Mouse (Mus musculus) MEL (cell line): ENCODE results near the gene Enpp6. TPM values are rescaled to one million over a fixed set of nuclear protein-coding genes. Genes with fewer than 3 reads are reported as not detected.

Experiments used
- DNase-seq: peaks from one replicate; pipeline ENCODE4 v3.0.0; 2011; ENCODE audit warnings: low read depth, low spot score
- H3K27ac ChIP-seq: 2 replicates; pipeline ENCODE4 v1.5.1; 2012; ENCODE audit warnings: low read depth, mild to moderate bottlenecking, control low read depth, low read length, moderate library complexity; ENCODE audit not compliant: control insufficient read depth
- H3K27me3 ChIP-seq, 2 experiments: fragments of 150-350 bp in 1 of 2; sonication (generic) in 1 of 2; 2 replicates each; pipeline ENCODE4 v1.6.1; 2012; ENCODE audit warnings: low read length in 2 of 2, mild to moderate bottlenecking in 2 of 2, improper control_type of control experiment in 1 of 2, moderate library complexity in 1 of 2; ENCODE audit not compliant: insufficient read depth in 2 of 2, control insufficient read depth in 1 of 2
- H3K36me3 ChIP-seq, 2 experiments: 2 replicates each; pipeline ENCODE4 v1.6.1; 2012 to 2014; ENCODE audit warnings: low read length in 2 of 2, improper control_type of control experiment in 1 of 2, inconsistent platforms in 1 of 2, mild to moderate bottlenecking in 1 of 2; ENCODE audit not compliant: insufficient read depth in 2 of 2, control insufficient read depth in 1 of 2
- H3K4me1 ChIP-seq, 2 experiments: fragments of 150-350 bp in 1 of 2; sonication (generic) in 1 of 2; 2 replicates each; pipeline ENCODE4 v1.6.1; 2012; ENCODE audit warnings: low read length in 2 of 2, improper control_type of control experiment in 1 of 2, mild to moderate bottlenecking in 1 of 2; ENCODE audit not compliant: insufficient read depth in 2 of 2, control insufficient read depth in 1 of 2
- H3K4me3 ChIP-seq, 2 experiments: fragments of 150-350 bp in 1 of 2; sonication (generic) in 1 of 2; 2 replicates each; pipeline ENCODE4 v1.5.1; 2012; ENCODE audit warnings: low read depth in 2 of 2, low read length in 2 of 2, mild to moderate bottlenecking in 2 of 2, moderate library complexity in 2 of 2, control low read depth in 1 of 2, improper control_type of control experiment in 1 of 2; ENCODE audit not compliant: control insufficient read depth in 1 of 2, insufficient read depth in 1 of 2
- H3K79me2 ChIP-seq: 2 replicates; pipeline ENCODE4 v1.6.1; 2012; ENCODE audit warnings: mild to moderate bottlenecking, low read length, moderate library complexity; ENCODE audit not compliant: control insufficient read depth, poor library complexity, insufficient read depth
- H3K9ac ChIP-seq: 2 replicates; pipeline ENCODE4 v1.6.1; 2012; ENCODE audit warnings: low read depth, mild to moderate bottlenecking, control low read depth, low read length, moderate library complexity; ENCODE audit not compliant: control insufficient read depth, poor library complexity, severe bottlenecking
- H3K9me3 ChIP-seq: fragments of 150-350 bp; sonication (generic); replicated peaks from 2 replicates; pipeline ENCODE4 v1.6.1; 2012; ENCODE audit warnings: mild to moderate bottlenecking, low read length, improper control_type of control experiment, moderate library complexity; ENCODE audit not compliant: insufficient read depth
- CHD1 ChIP-seq: IDR thresholded peaks from 2 replicates; pipeline ENCODE4 v1.6.1; 2012; ENCODE audit warnings: low read depth, mild to moderate bottlenecking, inconsistent platforms, low read length, improper control_type of control experiment
- CTCF ChIP-seq, 3 experiments: IDR thresholded peaks in 2 of 3; conservative IDR thresholded peaks in 1 of 3; 2 replicates each; pipeline ENCODE4 v1.5.1; 2011 to 2012; ENCODE audit warnings: low read length in 3 of 3, low read depth in 2 of 3, mild to moderate bottlenecking in 2 of 3, improper control_type of control experiment in 1 of 3, inconsistent platforms in 1 of 3, mixed read lengths in 1 of 3, moderate library complexity in 1 of 3; ENCODE audit not compliant: control insufficient read depth in 1 of 3, insufficient read depth in 1 of 3, poor library complexity in 1 of 3, severe bottlenecking in 1 of 3
- E2F4 ChIP-seq: IDR thresholded peaks from 2 replicates; pipeline ENCODE4 v1.6.1; 2011; ENCODE audit warnings: low read depth, low read length, improper control_type of control experiment, borderline replicate concordance
- EP300 ChIP-seq, 2 experiments: IDR thresholded peaks; 2 replicates each; pipeline ENCODE4 v1.6.1; 2011; ENCODE audit warnings: improper control_type of control experiment in 2 of 2, low read length in 2 of 2, low read depth in 1 of 2, mild to moderate bottlenecking in 1 of 2
- GABPA ChIP-seq: IDR thresholded peaks from 2 replicates; pipeline ENCODE4 v1.6.1; 2012; ENCODE audit warnings: low read depth, mild to moderate bottlenecking, inconsistent platforms, low read length, improper control_type of control experiment, moderate library complexity
- GATA1 ChIP-seq: IDR thresholded peaks from 2 replicates; pipeline ENCODE4 v1.6.1; 2011; ENCODE audit warnings: low read depth, low read length, improper control_type of control experiment
- HCFC1 ChIP-seq: IDR thresholded peaks from 2 replicates; pipeline ENCODE4 v1.6.1; 2012; ENCODE audit warnings: low read depth, mild to moderate bottlenecking, inconsistent platforms, low read length, improper control_type of control experiment, moderate library complexity
- JUND ChIP-seq: IDR thresholded peaks from 2 replicates; pipeline ENCODE4 v1.6.1; 2011; ENCODE audit warnings: low read depth, mild to moderate bottlenecking, improper control_type of control experiment, low read length
- MAFK ChIP-seq: IDR thresholded peaks from 2 replicates; pipeline ENCODE4 v1.6.1; 2011; ENCODE audit warnings: low read depth, mild to moderate bottlenecking, low read length, improper control_type of control experiment, borderline replicate concordance
- MAX ChIP-seq: IDR thresholded peaks from 2 replicates; pipeline ENCODE4 v1.6.1; 2011; ENCODE audit warnings: low read length, improper control_type of control experiment
- MEF2A ChIP-seq: IDR thresholded peaks from 2 replicates; pipeline ENCODE4 v1.6.1; 2014; ENCODE audit warnings: low read depth, mild to moderate bottlenecking, inconsistent platforms, low read length, improper control_type of control experiment; ENCODE audit not compliant: poor library complexity, insufficient replicate concordance, severe bottlenecking; ENCODE audit errors: extremely low read depth
- MXI1 ChIP-seq: IDR thresholded peaks from 2 replicates; pipeline ENCODE4 v1.6.1; 2011; ENCODE audit warnings: mild to moderate bottlenecking, low read depth, low read length, improper control_type of control experiment
- MYB ChIP-seq: IDR thresholded peaks from 2 replicates; pipeline ENCODE4 v1.6.1; 2011; ENCODE audit warnings: mild to moderate bottlenecking, low read depth, low read length, improper control_type of control experiment
- MYC ChIP-seq: IDR thresholded peaks from 2 replicates; pipeline ENCODE4 v1.6.1; 2011; ENCODE audit warnings: low read depth, mild to moderate bottlenecking, low read length, improper control_type of control experiment, moderate library complexity
- NELFE ChIP-seq: IDR thresholded peaks from 2 replicates; pipeline ENCODE4 v1.6.1; 2011; ENCODE audit warnings: low read depth, low read length, improper control_type of control experiment
- NRF1 ChIP-seq: IDR thresholded peaks from 2 replicates; pipeline ENCODE4 v1.6.1; 2014; ENCODE audit warnings: low read depth, mild to moderate bottlenecking, inconsistent platforms, low read length, improper control_type of control experiment, moderate library complexity; ENCODE audit not compliant: poor library complexity, insufficient read depth, severe bottlenecking
- POLR2A ChIP-seq, 2 experiments: IDR thresholded peaks; 2 replicates each; pipeline ENCODE4 v1.6.1; 2011 to 2012; ENCODE audit warnings: low read length in 2 of 2, mild to moderate bottlenecking in 2 of 2, control low read depth in 1 of 2, improper control_type of control experiment in 1 of 2, low read depth in 1 of 2, moderate library complexity in 1 of 2; ENCODE audit not compliant: control insufficient read depth in 1 of 2, insufficient read depth in 1 of 2, poor library complexity in 1 of 2
- POLR2AphosphoS2 ChIP-seq: IDR thresholded peaks from 2 replicates; pipeline ENCODE4 v1.6.1; 2011; ENCODE audit warnings: low read length, improper control_type of control experiment
- RAD21 ChIP-seq: IDR thresholded peaks from 2 replicates; pipeline ENCODE4 v1.6.1; 2011; ENCODE audit warnings: mild to moderate bottlenecking, low read depth, low read length, improper control_type of control experiment
- RCOR1 ChIP-seq: IDR thresholded peaks from 2 replicates; pipeline ENCODE4 v1.6.1; 2012; ENCODE audit warnings: low read depth, mild to moderate bottlenecking, inconsistent platforms, low read length, improper control_type of control experiment
- SIN3A ChIP-seq: IDR thresholded peaks from 2 replicates; pipeline ENCODE4 v1.6.1; 2012; ENCODE audit warnings: low read length, improper control_type of control experiment, inconsistent platforms
- SMC3 ChIP-seq: IDR thresholded peaks from 2 replicates; pipeline ENCODE4 v1.6.1; 2011; ENCODE audit warnings: low read depth, low read length, improper control_type of control experiment
- TAL1 ChIP-seq: IDR thresholded peaks from 2 replicates; pipeline ENCODE4 v1.6.1; 2012; ENCODE audit warnings: mild to moderate bottlenecking, inconsistent platforms, low read length, moderate library complexity, mixed read lengths
- TBP ChIP-seq: IDR thresholded peaks from 2 replicates; pipeline ENCODE4 v1.8.0; 2011; ENCODE audit warnings: low read depth, low read length, improper control_type of control experiment
- TCF12 ChIP-seq: IDR thresholded peaks from 2 replicates; pipeline ENCODE4 v1.6.1; 2014; ENCODE audit warnings: low read depth, mild to moderate bottlenecking, inconsistent platforms, low read length, improper control_type of control experiment, moderate library complexity
- ZKSCAN1 ChIP-seq: IDR thresholded peaks from 2 replicates; pipeline ENCODE4 v1.6.1; 2012; ENCODE audit warnings: low read depth, mild to moderate bottlenecking, inconsistent platforms, low read length, improper control_type of control experiment, moderate library complexity
- ZNF384 ChIP-seq: IDR thresholded peaks from 2 replicates; pipeline ENCODE4 v1.6.1; 2012; ENCODE audit warnings: low read depth, mild to moderate bottlenecking, inconsistent platforms, low read length, improper control_type of control experiment
- polyA plus RNA-seq, 2 experiments: library from polyadenylated mRNA; stranded (reverse) in 1 of 2; unstranded in 1 of 2; fragments of >175 nt in 1 of 2; fragments of >200 nt in 1 of 2; gene quantifications; 2 replicates each; pipeline versions ENCODE4 v1.2.1 to v1.2.4; 2012; ENCODE audit warnings: low replicate concordance in 2 of 2, low read depth in 1 of 2; ENCODE audit not compliant: insufficient read length in 2 of 2, insufficient read depth in 1 of 2, missing spikeins in 1 of 2
- total RNA-seq: library from RNA; depleted of rRNA; stranded (reverse); fragments of 300-350 nt; gene quantifications from 2 replicates; pipeline ENCODE4 v1.2.3, GENCODE M21; 2012

Gene Enpp6
- total and polyA plus RNA-seq, 3 experiments: not detected

- Histone ChIP-seq H3K27ac (no peak overlapping the region), H3K9ac (no peak overlapping the region), H3K27me3 (no peaks in the 10 kb centered on the region), H3K9me3 (no peaks in the 10 kb centered on the region), H3K4me3 (no peak overlapping the region), H3K4me1 (no peaks in the 10 kb centered on the region), H3K36me3 (no peaks in the 10 kb centered on the region), H3K79me2 (no peaks in the 10 kb centered on the region)
- TF ChIP-seq TCF12: no peak
- TF ChIP-seq RAD21: peak; percentile 69
- no peak for TF ChIP-seq E2F4
- TF ChIP-seq CTCF (IDR thresholded peaks at IDR 0.05 in 2 of 3, conservative IDR thresholded peaks at IDR 0.05 in 1 of 3; ENCODE audit: control insufficient read depth in 1 of 3, insufficient read depth in 1 of 3, low read depth in 2 of 3, low read length in 3 of 3, poor library complexity in 1 of 3, severe bottlenecking in 1 of 3): peak; percentile 73 to 87 (median 78)
- TF ChIP-seq MYB: no peak
- TF ChIP-seq JUND: no peak
- TF ChIP-seq SMC3: peak; percentile 66
- no peak for TF ChIP-seq NELFE
- peak; percentile 49 for DNase-seq
Measured at GRCm38 (mm10) chr8:47016268-47016946, 29.7 kb downstream of the Enpp6 start.

GRCm38 (mm10) chr8:47021135-47021555 is 34.5 kb downstream of the Enpp6 start:
- Histone ChIP-seq H3K27me3 (no peaks in the 10 kb centered on the region), H3K9ac (no peak overlapping the region), H3K4me3 (no peak overlapping the region), H3K4me1 (no peaks in the 10 kb centered on the region), H3K79me2 (no peaks in the 10 kb centered on the region), H3K9me3 (no peaks in the 10 kb centered on the region), H3K36me3 (no peaks in the 10 kb centered on the region), H3K27ac (no peak overlapping the region)
- TF ChIP-seq RCOR1 (no peak), GABPA (no peak), MAFK (no peak), POLR2AphosphoS2 (no peak), MAX (no peak), TAL1 (no peak)
- no peak for DNase-seq

- H3K4me3 ChIP-seq: no peak overlapping the region
- no peak overlapping the region for H3K9ac ChIP-seq
- H3K36me3 ChIP-seq: no peaks in the 10 kb centered on the region
- no peak for TF ChIP-seq NELFE
- TF ChIP-seq TBP: no peak
- TF ChIP-seq MYC: no peak
- TF ChIP-seq MEF2A: no peak
- no peak for TF ChIP-seq NRF1
- TF ChIP-seq CHD1: no peak
- TF ChIP-seq ZKSCAN1: no peak
- no peak for TF ChIP-seq RAD21
- TF ChIP-seq SMC3: no peak
- TF ChIP-seq MXI1: no peak
- no peak for TF ChIP-seq EP300 (IDR thresholded peaks at IDR 0.05; ENCODE audit: low read depth in 1 of 2, low read length in 2 of 2)
- TF ChIP-seq RCOR1: no peak
- TF ChIP-seq ZNF384: no peak
- no peak for TF ChIP-seq GATA1
- TF ChIP-seq GABPA: no peak
- no peak for TF ChIP-seq SIN3A
- TF ChIP-seq HCFC1: no peak
- TF ChIP-seq MAX: no peak
- TF ChIP-seq MAFK: no peak
- TF ChIP-seq POLR2A (IDR thresholded peaks at IDR 0.05; ENCODE audit: control insufficient read depth in 1 of 2, insufficient read depth in 1 of 2, low read depth in 1 of 2, low read length in 2 of 2, poor library complexity in 1 of 2): no peak
- no peaks in the 10 kb centered on the region for H3K79me2 ChIP-seq
- no peaks in the 10 kb centered on the region for H3K4me1 ChIP-seq
- no peak for DNase-seq
- H3K27ac ChIP-seq: no peak overlapping the region
- no peaks in the 10 kb centered on the region for H3K27me3 ChIP-seq
- H3K9me3 ChIP-seq: no peaks in the 10 kb centered on the region
Measured at GRCm38 (mm10) chr8:47024612-47025011, 37.9 kb downstream of the Enpp6 start.
